Mouse (Mus musculus) midbrain, embryonic 13.5 days (tissue): ENCODE data around the gene Ppp1r35. TPM values are rescaled to one million over a fixed set of nuclear protein-coding genes. Genes with fewer than 3 reads are reported as not detected.

Experiments used
- ATAC-seq: fragments of 200-750 bp; cut with Nextera tagmentation; 2 replicates; pipeline ENCODE4 v1.8.0; 2017; ENCODE audit warnings: mild to moderate bottlenecking, moderate TSS enrichment, moderate library complexity
- H3K27ac ChIP-seq: fragments of 300-500 bp; sonication (generic); 2 replicates; pipeline ENCODE4 v1.5.1; 2015; ENCODE audit warnings: inconsistent platforms, mild to moderate bottlenecking, moderate library complexity
- H3K27me3 ChIP-seq: fragments of 300-500 bp; sonication (generic); 2 replicates; pipeline ENCODE4 v1.6.1; 2015; ENCODE audit warnings: mild to moderate bottlenecking, inconsistent platforms
- H3K36me3 ChIP-seq: fragments of 300-500 bp; sonication (generic); 2 replicates; pipeline ENCODE4 v1.6.1; 2015; ENCODE audit warnings: mild to moderate bottlenecking, inconsistent platforms
- H3K4me1 ChIP-seq: fragments of 300-500 bp; sonication (generic); replicated peaks from 2 replicates; pipeline ENCODE4 v1.6.1; 2015; ENCODE audit warnings: inconsistent platforms
- H3K4me2 ChIP-seq: fragments of 300-500 bp; sonication (generic); replicated peaks from 2 replicates; pipeline ENCODE4 v1.6.1; 2015; ENCODE audit warnings: moderate library complexity, mild to moderate bottlenecking, inconsistent platforms
- H3K4me3 ChIP-seq: fragments of 300-500 bp; sonication (generic); replicated peaks from 2 replicates; pipeline ENCODE4 v1.5.1; 2015; ENCODE audit warnings: mild to moderate bottlenecking, inconsistent platforms
- H3K9ac ChIP-seq: fragments of 300-500 bp; sonication (generic); replicated peaks from 2 replicates; pipeline ENCODE4 v1.6.1; 2015; ENCODE audit warnings: mild to moderate bottlenecking, inconsistent platforms
- H3K9me3 ChIP-seq: fragments of 300-500 bp; sonication (generic); 2 replicates; pipeline ENCODE4 v1.6.1; 2016; ENCODE audit warnings: mild to moderate bottlenecking, inconsistent platforms
- WGBS: fragments of 180-500 bp; shearing (Covaris S2); methylation state at CpG from one replicate; pipeline ENCODE4 v1.1.7; 2015; 5-methylcytosine and 5-hydroxymethylcytosine counted together
- polyA plus RNA-seq: library from polyadenylated mRNA; unstranded; fragments of >200 nt; fragmentation: Nextera tagmentation; extraction: Ambion mirVana; gene quantifications from 2 replicates; pipeline ENCODE4 v1.2.1, GENCODE M21; 2015

Gene Ppp1r35
- polyA plus RNA-seq, 1 experiment from 2014 or later, result 48.9 TPM

- ATAC-seq, result no peak
- no peak overlapping the region for H3K4me3 ChIP-seq
- H3K36me3 ChIP-seq, result no peaks in the 10 kb centered on the region
- H3K4me1 ChIP-seq, result no peaks in the 10 kb centered on the region
- H3K9ac ChIP-seq, result no peak overlapping the region
- WGBS, result 90% methylated on average over 3 of the region's 3 CpGs
- no peaks in the 10 kb centered on the region for H3K9me3 ChIP-seq
- no peaks in the 10 kb centered on the region for H3K27me3 ChIP-seq
- H3K27ac ChIP-seq, result no peak overlapping the region
- no peak overlapping the region for H3K4me2 ChIP-seq
Measured at GRCm38 (mm10) chr5:137825030-137825429, 46.4 kb downstream of the Ppp1r35 start.

GRCm38 (mm10) chr5:137825971-137826370 lies 47.3 kb downstream of the Ppp1r35 start:
- Histone ChIP-seq H3K4me3 (no peak overlapping the region), H3K27ac (no peak overlapping the region), H3K36me3 (no peaks in the 10 kb centered on the region), H3K4me1 (no peaks in the 10 kb centered on the region), H3K9me3 (no peaks in the 10 kb centered on the region), H3K9ac (no peak overlapping the region), H3K4me2 (no peak overlapping the region), H3K27me3 (no peaks in the 10 kb centered on the region)
- WGBS, result 81% methylated on average over 2 of the region's 2 CpGs
- ATAC-seq, result no peak

GRCm38 (mm10) chr5:137826421-137826820 lies 47.8 kb downstream of the Ppp1r35 start:
- H3K4me1 ChIP-seq, result no peaks in the 10 kb centered on the region
- no peak overlapping the region for H3K27ac ChIP-seq
- H3K36me3 ChIP-seq, result no peaks in the 10 kb centered on the region
- ATAC-seq, result no peak
- no peak overlapping the region for H3K9ac ChIP-seq
- H3K27me3 ChIP-seq, result no peaks in the 10 kb centered on the region
- 68% methylated on average over 7 of the region's 7 CpGs for WGBS
- no peaks in the 10 kb centered on the region for H3K9me3 ChIP-seq
- no peak overlapping the region for H3K4me2 ChIP-seq
- no peak overlapping the region for H3K4me3 ChIP-seq

GRCm38 (mm10) chr5:137828694-137829093 lies 50.0 kb downstream of the Ppp1r35 start:
- no peaks in the 10 kb centered on the region for H3K27me3 ChIP-seq
- H3K9me3 ChIP-seq, result no peaks in the 10 kb centered on the region
- H3K4me1 ChIP-seq, result no peaks in the 10 kb centered on the region
- H3K4me3 ChIP-seq, result no peak overlapping the region
- no peaks in the 10 kb centered on the region for H3K36me3 ChIP-seq
- no peak overlapping the region for H3K27ac ChIP-seq
- H3K4me2 ChIP-seq, result no peak overlapping the region
- no peak for ATAC-seq
- no peak overlapping the region for H3K9ac ChIP-seq
- 89% methylated on average over 6 of the region's 6 CpGs for WGBS

Other genes with a start within 250 kb of the Ppp1r35 start
- not detected in 2 replicates for gene Epo, start 245.6 kb upstream of the Ppp1r35 start, polyA plus RNA-seq
- gene Gnb2, start 245.3 kb upstream of the Ppp1r35 start, polyA plus RNA-seq, result 520 and 545 TPM in 2 replicates
- 231 and 235 TPM in 2 replicates for gene Actl6b, start 225.3 kb upstream of the Ppp1r35 start, polyA plus RNA-seq
- 2.4 and 3.6 TPM in 2 replicates for gene Tfr2, start 209.0 kb upstream of the Ppp1r35 start, polyA plus RNA-seq
- gene Mospd3, start 177.8 kb upstream of the Ppp1r35 start, polyA plus RNA-seq, result 37.6 and 43.1 TPM in 2 replicates
- 9.0 and 10.5 TPM in 2 replicates for gene Pcolce, start 165.1 kb upstream of the Ppp1r35 start, polyA plus RNA-seq
- 0.23 and 0.32 TPM in 2 replicates for gene Fbxo24, start 149.8 kb upstream of the Ppp1r35 start, polyA plus RNA-seq
- gene Lrch4, start 149.7 kb upstream of the Ppp1r35 start, polyA plus RNA-seq, result 18.7 and 21.4 TPM in 2 replicates
- 9.2 and 9.9 TPM in 2 replicates for gene Gm20605, start 149.7 kb upstream of the Ppp1r35 start, polyA plus RNA-seq
- gene Sap25, start 137.5 kb upstream of the Ppp1r35 start, polyA plus RNA-seq, result 2.7 and 10.9 TPM in 2 replicates
- gene Irs3, start 133.1 kb upstream of the Ppp1r35 start, polyA plus RNA-seq, result not detected in 2 replicates
- gene Agfg2, start 94.1 kb upstream of the Ppp1r35 start, polyA plus RNA-seq, result 19.5 and 19.6 TPM in 2 replicates
- 39.9 and 42.3 TPM in 2 replicates for gene Nyap1, start 37.2 kb upstream of the Ppp1r35 start, polyA plus RNA-seq
- 44.2 and 54.0 TPM in 2 replicates for gene Tsc22d4, start 33.1 kb upstream of the Ppp1r35 start, polyA plus RNA-seq
- gene Mepce, start 8.8 kb downstream of the Ppp1r35 start, polyA plus RNA-seq, result 10.6 and 11.0 TPM in 2 replicates
- 10.9 and 12.0 TPM in 2 replicates for gene Zcwpw1, start 8.9 kb downstream of the Ppp1r35 start, polyA plus RNA-seq
- 0.42 TPM in 1 of 2 replicates, not detected in the other for gene Pilra, start 57.4 kb downstream of the Ppp1r35 start, polyA plus RNA-seq
- not detected in 2 replicates for gene Pilrb1, start 79.3 kb downstream of the Ppp1r35 start, polyA plus RNA-seq
- gene Pilrb2, start 93.0 kb downstream of the Ppp1r35 start, polyA plus RNA-seq, result not detected in 2 replicates
- 0.06 TPM in 1 of 2 replicates, not detected in the other for gene Cyp3a13, start 142.8 kb downstream of the Ppp1r35 start, polyA plus RNA-seq
- gene Gjc3, start 184.2 kb downstream of the Ppp1r35 start, polyA plus RNA-seq, result 0.08 and 0.23 TPM in 2 replicates
- gene Azgp1, start 202.7 kb downstream of the Ppp1r35 start, polyA plus RNA-seq, result not detected in 2 replicates
- gene Smok3a, start 242.4 kb downstream of the Ppp1r35 start, polyA plus RNA-seq, result not detected in 2 replicates
- gene Smok3b, start 242.6 kb downstream of the Ppp1r35 start, polyA plus RNA-seq, result not detected in 2 replicates